Mouse (Mus musculus): ENCODE results near the gene Ift74. TPM values are rescaled to one million over a fixed set of nuclear protein-coding genes. Genes with fewer than 3 reads are reported as not detected.

Gene Ift74
- polyA plus RNA-seq, 1 experiment from 2014 or later, result 46.2 TPM

DNA sequence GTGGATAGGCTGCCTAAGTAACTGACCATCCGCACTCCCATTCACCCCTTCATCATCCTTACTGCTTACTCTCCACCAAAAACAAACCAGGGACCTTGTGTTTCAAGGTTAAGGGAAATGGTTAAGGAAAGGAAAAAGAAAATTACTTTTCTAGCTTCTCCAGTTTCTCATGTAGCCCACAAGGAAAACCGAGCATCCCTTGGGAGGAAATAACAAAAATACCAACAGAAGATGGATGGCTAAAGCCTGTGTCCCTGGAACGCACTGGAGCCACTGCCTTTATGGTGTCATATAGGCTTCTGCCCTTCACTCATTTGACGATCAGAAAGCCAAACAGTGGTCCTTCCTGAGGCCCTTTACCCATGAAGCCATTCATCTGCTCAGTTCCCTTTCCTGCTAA, 97.1 kb downstream of the Ift74 start:
- Histone ChIP-seq H3K27ac (no peak overlapping the region), H3K9ac (no peak overlapping the region), H3K27me3 (no peaks in the 10 kb centered on the region), H3K4me3 (no peak overlapping the region), H3K9me3 (replicated peaks) (no peaks in the 10 kb centered on the region), H3K4me2 (no peak overlapping the region), H3K36me3 (ENCODE audit: poor library complexity, severe bottlenecking) (no peaks in the 10 kb centered on the region), H3K4me1 (no peaks in the 10 kb centered on the region)
- WGBS, result 83% methylated on average over 4 of the region's 4 CpGs
- no peak for ATAC-seq

DNA sequence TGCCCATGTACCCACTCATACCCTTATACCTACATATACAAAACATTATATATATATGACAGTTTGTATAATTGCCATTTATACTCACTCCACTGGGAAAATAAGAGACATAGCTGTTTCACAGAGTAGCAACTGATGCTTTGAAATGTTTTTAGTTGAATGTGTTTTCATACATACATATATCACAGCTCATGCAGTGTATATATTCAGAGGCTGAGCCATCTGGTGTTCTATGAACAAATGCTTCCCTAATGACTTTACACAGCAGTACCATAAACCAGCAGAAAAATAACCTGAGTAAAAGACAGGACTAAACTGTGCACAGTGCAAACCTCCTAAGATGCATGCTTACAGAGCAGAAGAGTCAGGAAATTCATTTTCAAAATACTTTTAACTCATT, 99.5 kb downstream of the Ift74 start:
- Histone ChIP-seq H3K4me3 (no peak overlapping the region), H3K4me2 (no peak overlapping the region), H3K27ac (no peak overlapping the region), H3K9ac (no peak overlapping the region), H3K36me3 (ENCODE audit: poor library complexity, severe bottlenecking) (no peaks in the 10 kb centered on the region), H3K9me3 (replicated peaks) (no peaks in the 10 kb centered on the region), H3K27me3 (no peaks in the 10 kb centered on the region), H3K4me1 (no peaks in the 10 kb centered on the region)
- ATAC-seq, result peak; percentile 45; the same call in 1 of the 2 replicates

- Histone ChIP-seq H3K9me3 (replicated peaks) (no peaks in the 10 kb centered on the region), H3K4me1 (no peaks in the 10 kb centered on the region), H3K27ac (no peak overlapping the region), H3K9ac (no peak overlapping the region), H3K4me3 (no peak overlapping the region), H3K4me2 (no peak overlapping the region), H3K36me3 (ENCODE audit: poor library complexity, severe bottlenecking) (no peaks in the 10 kb centered on the region), H3K27me3 (no peaks in the 10 kb centered on the region)
- WGBS, result 46% methylated on average over 6 of the region's 6 CpGs
- no peak for ATAC-seq
Measured at GRCm38 (mm10) chr4:94715166-94715565, 100.9 kb downstream of the Ift74 start.

DNA sequence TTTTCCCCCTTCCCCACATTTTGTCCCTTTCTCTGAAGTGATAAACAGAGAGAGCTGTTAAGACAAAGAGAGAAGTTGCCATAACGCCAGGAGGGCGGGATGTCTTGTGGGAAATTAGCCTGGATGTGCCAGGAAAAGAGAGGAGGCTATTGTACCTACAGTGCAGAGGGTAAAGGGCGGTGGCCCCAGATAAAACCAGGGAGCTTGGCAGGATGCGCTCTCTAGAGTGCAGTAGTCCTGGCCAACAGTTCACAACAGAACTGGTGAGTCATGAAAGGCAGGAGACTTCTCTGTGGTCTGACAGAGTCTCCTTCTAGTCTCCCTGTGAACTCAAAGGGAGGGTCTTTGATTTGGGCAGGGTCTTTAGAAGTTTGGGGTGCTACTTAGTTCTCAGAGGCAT, 111.5 kb downstream of the Ift74 start:
- 81% methylated on average over 4 of the region's 4 CpGs for WGBS
- Histone ChIP-seq H3K9me3 (replicated peaks) (no peaks in the 10 kb centered on the region), H3K4me3 (no peak overlapping the region), H3K4me2 (no peak overlapping the region), H3K27ac (no peak overlapping the region), H3K9ac (no peak overlapping the region), H3K36me3 (ENCODE audit: poor library complexity, severe bottlenecking) (no peaks in the 10 kb centered on the region), H3K4me1 (no peaks in the 10 kb centered on the region), H3K27me3 (no peaks in the 10 kb centered on the region)
- ATAC-seq, result no peak

- H3K9ac ChIP-seq, result no peak overlapping the region
- ATAC-seq, result no peak
- no peak overlapping the region for H3K4me2 ChIP-seq
- H3K36me3 ChIP-seq (ENCODE audit: poor library complexity, severe bottlenecking), result no peaks in the 10 kb centered on the region
- no peaks in the 10 kb centered on the region for H3K9me3 ChIP-seq (replicated peaks)
- no peak overlapping the region for H3K4me3 ChIP-seq
- no peaks in the 10 kb centered on the region for H3K27me3 ChIP-seq
- no peaks in the 10 kb centered on the region for H3K4me1 ChIP-seq
- H3K27ac ChIP-seq, result no peak overlapping the region
Measured at GRCm38 (mm10) chr4:94732721-94733120, 118.4 kb downstream of the Ift74 start.

GRCm38 (mm10) chr4:94737326-94738295, 123.3 kb downstream of the Ift74 start:
- Histone ChIP-seq H3K4me2 (no peak overlapping the region), H3K4me1 (no peaks in the 10 kb centered on the region), H3K27ac (no peak overlapping the region), H3K9me3 (replicated peaks) (no peaks in the 10 kb centered on the region), H3K27me3 (no peaks in the 10 kb centered on the region), H3K4me3 (no peak overlapping the region), H3K9ac (no peak overlapping the region), H3K36me3 (ENCODE audit: poor library complexity, severe bottlenecking) (no peaks in the 10 kb centered on the region)
- no peak for ATAC-seq
- 77% methylated on average over 5 of the region's 5 CpGs for WGBS

DNA sequence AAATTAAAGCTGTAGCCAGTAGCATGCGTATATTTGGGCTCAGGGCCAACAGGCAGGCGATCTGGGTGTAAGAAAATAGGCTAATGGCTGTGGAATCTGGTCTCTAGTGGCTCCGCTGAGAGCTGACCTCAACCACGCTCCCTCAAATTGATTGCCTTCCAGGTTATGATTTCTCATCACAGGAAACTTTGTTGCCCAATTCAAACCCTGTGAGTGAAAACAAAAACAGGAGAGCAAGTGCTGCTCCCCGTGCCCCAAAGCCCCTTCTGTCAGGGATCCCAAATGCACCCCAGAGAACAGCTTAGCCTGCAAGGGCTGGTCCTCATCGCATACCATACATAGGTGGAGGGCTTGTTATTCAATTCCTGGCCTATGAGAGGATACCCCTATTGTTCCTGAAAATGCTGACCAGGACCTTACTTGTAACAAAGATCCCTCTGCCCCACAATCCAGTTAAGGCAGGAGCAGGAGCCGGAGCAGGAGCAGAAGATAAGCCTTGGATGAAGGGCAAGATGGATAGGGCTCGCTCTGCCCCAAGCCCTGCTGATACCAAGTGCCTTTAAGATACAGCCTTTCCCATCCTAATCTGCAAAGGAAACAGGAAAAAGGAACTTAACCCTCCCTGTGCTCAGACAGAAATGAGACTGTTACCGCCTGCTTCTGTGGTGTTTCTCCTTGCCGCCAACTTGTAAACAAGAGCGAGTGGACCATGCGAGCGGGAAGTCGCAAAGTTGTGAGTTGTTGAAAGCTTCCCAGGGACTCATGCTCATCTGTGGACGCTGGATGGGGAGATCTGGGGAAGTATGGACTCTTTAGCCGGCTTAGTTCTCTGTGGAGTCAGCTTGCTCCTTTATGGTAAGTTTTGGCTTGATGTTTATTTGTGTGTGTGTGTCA, 124.8 kb downstream of the Ift74 start, which contains the start of gene Tek:
Tek (plus strand) TSS at position 452 of the 894 bp plus-strand sequence.
- 79% methylated on average over 16 of the region's 16 CpGs for WGBS
- Histone ChIP-seq H3K36me3 (ENCODE audit: poor library complexity, severe bottlenecking) (no peaks in the 10 kb centered on the region), H3K9ac (no peak within 1 kb of the TSS), H3K4me3 (no peak within 1 kb of the TSS), H3K4me1 (no peaks in the 10 kb centered on the region), H3K27ac (no peak within 1 kb of the TSS), H3K9me3 (replicated peaks) (no peaks in the 10 kb centered on the region), H3K4me2 (no peak within 1 kb of the TSS), H3K27me3 (no peaks in the 10 kb centered on the region)
- ATAC-seq, result no peak

- Histone ChIP-seq H3K9me3 (replicated peaks) (no peaks in the 10 kb centered on the region), H3K27ac (no peak overlapping the region), H3K4me1 (no peaks in the 10 kb centered on the region), H3K27me3 (no peaks in the 10 kb centered on the region), H3K9ac (no peak overlapping the region), H3K36me3 (ENCODE audit: poor library complexity, severe bottlenecking) (no peaks in the 10 kb centered on the region), H3K4me2 (no peak overlapping the region), H3K4me3 (no peak overlapping the region)
- no peak for ATAC-seq
- 73% methylated on average over 1 of the region's 1 CpGs for whole genome bisulfite sequencing
Measured at GRCm38 (mm10) chr4:94741824-94742223, 127.5 kb downstream of the Ift74 start.

MicroRNA genes within 50 kb of the gene (microRNA counts, 519-probe panel; counts per million panel counts)
- 4,480 counts per million, percentile 84 among the panel's probes with 10 or more counts for microRNA mmu-miR-872

Small RNAs within 50 kb of the gene (microRNA-seq; reads per million reads assigned to microRNA genes)
- gene Mir872, result 4,006 reads per million, percentile 88 among the genes with 10 or more reads in this experiment

Other genes with a start within 250 kb of the Ift74 start
- gene Gm10306, start 57.9 kb upstream of the Ift74 start, polyA plus RNA-seq (2015; fragmentation: Nextera tagmentation; extraction: Ambion mirVana), result 0.93 TPM in 1 of 2 replicates, not detected in the other
- 27.3 and 27.7 TPM in 2 replicates for gene Caap1, start 57.7 kb upstream of the Ift74 start, polyA plus RNA-seq (2015; fragmentation: Nextera tagmentation; extraction: Ambion mirVana)
- 83.8 and 86.6 TPM in 2 replicates for gene Plaa, start 11.2 kb upstream of the Ift74 start, polyA plus RNA-seq (2015; fragmentation: Nextera tagmentation; extraction: Ambion mirVana)
- 0.54 and 0.78 TPM in 2 replicates for gene Lrrc19, start 35.7 kb downstream of the Ift74 start, polyA plus RNA-seq (2015; fragmentation: Nextera tagmentation; extraction: Ambion mirVana)
- gene Tek, start 124.8 kb downstream of the Ift74 start, polyA plus RNA-seq (2015; fragmentation: Nextera tagmentation; extraction: Ambion mirVana), result 5.7 and 6.3 TPM in 2 replicates